ENCODE assay signal across 8 mouse cellular contexts in genomic region chr5:19907983-19908705, GRCm38 (mm10).
DNase-seq lines count a peak whose midpoint lies in the region; ATAC-seq and TF ChIP-seq lines count a peak whose summit lies in the region.

No protein-coding gene starts in this region.

- H3K4me1 ChIP-seq in heart, embryonic 12.5 days (replicated peaks): peaks cover 11% of the 10 kb centered on the region; the same call in 1 of the 2 replicates
- peaks cover 24% of the 10 kb centered on the region for H3K4me1 ChIP-seq in neural tube, embryonic 13.5 days (replicated peaks)

- H3K9me3 ChIP-seq in heart, embryonic 12.5 days (replicated peaks): no peaks in the 10 kb centered on the region
- no peaks in the 10 kb centered on the region for H3K9me3 ChIP-seq in neural tube, embryonic 13.5 days

- 7% methylated on average over 16 of the region's 16 CpGs for WGBS in heart, embryonic 12.5 days
- WGBS in neural tube, embryonic 13.5 days: 2% methylated on average over 16 of the region's 16 CpGs

- H3K4me3 ChIP-seq in heart, embryonic 12.5 days: peak overlapping the region; percentile 45
- H3K4me3 ChIP-seq in neural tube, embryonic 13.5 days: peak overlapping the region; percentile 51

- no peak for ATAC-seq in heart, embryonic 12.5 days (ENCODE audit: insufficient number of reproducible peaks, low FRiP score)
- peak; percentile 32 for ATAC-seq in frontal cortex, adult (ENCODE audit: low TSS enrichment)
- peak; percentile 67 for ATAC-seq in neural tube, embryonic 13.5 days (ENCODE audit: low read depth)

- no peaks in the 10 kb centered on the region for H3K36me3 ChIP-seq in heart, embryonic 12.5 days
- no peaks in the 10 kb centered on the region for H3K36me3 ChIP-seq in neural tube, embryonic 13.5 days

- peak overlapping the region; percentile 21 for H3K9ac ChIP-seq in heart, embryonic 12.5 days
- peak overlapping the region; percentile 77 for H3K9ac ChIP-seq in neural tube, embryonic 13.5 days

- no peak for DNase-seq in heart, postnatal 14 days
- DNase-seq in brain, embryonic 14.5 days (ENCODE audit: low read depth): no peak
- DNase-seq in left cerebral cortex, adult 8-10 months (ENCODE audit: low spot score in 2 of 2): peak; percentile 22 to 44
- no peak for DNase-seq in thymus, postnatal 14 days
- no peak for DNase-seq in spleen, adult 18-20 months

- H3K27ac ChIP-seq in heart, embryonic 12.5 days (ENCODE audit: poor library complexity, severe bottlenecking): no peak overlapping the region
- peak overlapping the region; percentile 77 for H3K27ac ChIP-seq in neural tube, embryonic 13.5 days (replicated peaks)

- peak overlapping the region; percentile 79 for H3K4me2 ChIP-seq in heart, embryonic 12.5 days
- H3K4me2 ChIP-seq in neural tube, embryonic 13.5 days: peak overlapping the region; percentile 69

- peak; percentile 23; the same call in 1 of the 2 replicates for TF ChIP-seq POLR2A in brain, embryonic 14.5 days (IDR thresholded peaks at IDR 0.05; ENCODE audit: borderline replicate concordance, extremely low read depth, insufficient read depth, insufficient read length, poor library complexity, severe bottlenecking)

- H3K27me3 ChIP-seq in heart, embryonic 12.5 days (replicated peaks): peaks cover 14% of the 10 kb centered on the region; the same call in 1 of the 2 replicates
- H3K27me3 ChIP-seq in neural tube, embryonic 13.5 days: 0 out of 2 replicates have a peak, but pooled peaks cover 3% of the 10 kb centered on the region

- TF ChIP-seq CTCF in brain, embryonic 14.5 days (IDR thresholded peaks at IDR 0.05; ENCODE audit: borderline replicate concordance, extremely low read depth, insufficient read depth, insufficient read length): no peak

- intact Hi-C loops in heart, postnatal 14 days (cut with DNase I): no loop called here

Comparison
In these comparisons a context has a peak if more than half of its experiments do, and no peak if none do; other contexts are left out.
1. DNase-seq: peak in left cerebral cortex, adult 8-10 months (2 of 2); none in heart, postnatal 14 days (0 of 2), brain, embryonic 14.5 days (single experiment), thymus, postnatal 14 days (single experiment) and spleen, adult 18-20 months (0 of 2).